Mouse (Mus musculus): ENCODE measurements around the gene Bptf.
"Not testable (repeated sequence)": the region's sequence is repeated elsewhere in the genome, so short reads cannot be mapped to it uniquely, and the experiment has no call there.

Bptf gene

DNA sequence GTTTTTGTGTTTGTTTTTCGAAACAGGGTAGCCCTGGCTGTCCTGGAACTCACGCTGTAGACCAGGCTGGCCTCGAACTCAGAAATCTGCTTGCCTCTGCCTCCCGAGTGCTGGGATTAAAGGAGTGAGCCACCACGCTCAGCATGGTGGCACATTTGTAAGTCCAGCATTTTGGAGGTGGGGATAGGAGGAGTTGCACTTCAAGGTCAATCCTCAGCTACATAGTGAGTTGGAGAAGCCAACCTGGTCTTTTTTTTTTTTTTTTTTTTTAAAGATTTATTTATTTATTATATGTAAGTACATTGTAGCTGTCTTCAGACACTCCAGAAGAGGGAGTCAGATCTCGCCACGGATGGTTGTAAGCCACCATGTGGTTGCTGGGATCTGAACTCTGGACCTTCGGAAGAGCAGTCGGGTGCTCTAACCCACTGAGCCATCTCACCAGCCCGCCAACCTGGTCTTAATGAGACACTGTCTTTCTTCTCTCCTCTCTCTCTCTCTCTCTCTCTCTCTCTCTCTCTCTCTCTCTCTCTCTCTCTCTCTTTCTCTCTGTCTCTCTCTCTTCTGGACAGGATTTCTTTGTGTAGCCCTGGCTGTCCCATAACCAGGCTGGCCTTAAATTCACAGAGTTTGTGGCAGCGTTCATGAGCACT is 116.3 kb downstream of the Bptf start:
- not testable (repeated sequence) for DNase-seq

DNA sequence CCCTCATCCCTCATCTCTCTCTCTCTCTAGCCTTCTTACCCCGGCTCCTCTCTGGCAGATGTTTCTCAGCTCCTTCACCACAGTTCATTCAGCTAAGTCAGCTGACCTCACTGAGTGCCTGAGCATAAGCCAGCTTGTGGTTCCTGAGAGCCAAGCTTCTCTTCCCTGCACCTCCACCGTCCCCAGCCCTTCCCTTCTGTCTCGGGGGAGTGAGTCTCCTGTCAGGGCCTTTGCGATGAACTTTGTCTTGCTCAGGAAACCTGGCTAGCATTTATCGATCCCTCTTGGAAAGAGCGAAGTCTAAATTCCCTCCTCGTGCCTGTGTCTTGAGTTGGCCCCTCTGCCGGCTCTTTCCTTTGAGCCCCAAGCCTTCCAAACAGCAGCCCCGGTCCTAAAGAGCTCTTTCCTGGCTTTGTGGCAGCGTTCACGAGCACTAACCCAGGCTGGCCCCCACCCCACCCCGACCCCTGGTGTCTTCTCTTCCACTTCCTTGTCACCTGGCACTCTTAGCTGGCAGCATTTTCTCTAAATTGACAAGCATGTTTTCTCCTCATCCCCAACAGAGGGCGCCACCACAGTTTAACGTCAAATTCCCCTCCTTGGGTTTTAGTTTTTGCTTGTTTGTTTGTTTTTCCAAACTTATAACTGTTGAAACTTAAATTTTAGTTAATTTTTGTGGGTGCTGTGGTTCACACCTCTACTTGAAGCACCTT is 117.2 kb downstream of the Bptf start:
- DNase-seq = peak; percentile 70 to 72

DNA sequence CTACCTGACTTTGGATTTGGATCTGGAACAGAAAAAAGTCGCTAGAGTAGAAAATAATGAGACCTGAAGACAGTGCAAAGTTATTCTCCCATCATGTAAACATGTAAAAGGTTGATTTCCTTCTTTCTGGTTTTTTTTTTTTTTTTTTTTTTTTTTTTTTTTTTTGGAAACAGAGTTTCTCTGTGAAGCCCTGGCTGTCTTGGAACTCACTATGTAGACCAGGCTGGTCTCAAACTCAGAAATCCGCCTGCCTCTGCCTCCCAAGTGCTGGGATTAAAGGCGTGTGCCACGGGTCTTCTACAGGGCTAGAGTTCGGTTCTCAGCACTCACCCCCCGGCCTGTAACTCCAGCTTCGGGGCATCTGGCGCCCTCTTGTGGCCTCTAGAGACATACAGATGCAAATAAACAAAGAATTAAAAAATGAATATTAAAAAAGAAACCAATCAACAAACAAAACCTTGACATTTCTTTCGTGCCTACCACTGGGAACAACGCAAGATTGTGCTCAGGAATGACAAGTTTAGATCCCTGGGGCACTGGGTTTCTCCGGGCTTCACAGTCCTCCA is 117.8 kb downstream of the Bptf start:
- DNase-seq = peak; percentile 34 to 45

DNA sequence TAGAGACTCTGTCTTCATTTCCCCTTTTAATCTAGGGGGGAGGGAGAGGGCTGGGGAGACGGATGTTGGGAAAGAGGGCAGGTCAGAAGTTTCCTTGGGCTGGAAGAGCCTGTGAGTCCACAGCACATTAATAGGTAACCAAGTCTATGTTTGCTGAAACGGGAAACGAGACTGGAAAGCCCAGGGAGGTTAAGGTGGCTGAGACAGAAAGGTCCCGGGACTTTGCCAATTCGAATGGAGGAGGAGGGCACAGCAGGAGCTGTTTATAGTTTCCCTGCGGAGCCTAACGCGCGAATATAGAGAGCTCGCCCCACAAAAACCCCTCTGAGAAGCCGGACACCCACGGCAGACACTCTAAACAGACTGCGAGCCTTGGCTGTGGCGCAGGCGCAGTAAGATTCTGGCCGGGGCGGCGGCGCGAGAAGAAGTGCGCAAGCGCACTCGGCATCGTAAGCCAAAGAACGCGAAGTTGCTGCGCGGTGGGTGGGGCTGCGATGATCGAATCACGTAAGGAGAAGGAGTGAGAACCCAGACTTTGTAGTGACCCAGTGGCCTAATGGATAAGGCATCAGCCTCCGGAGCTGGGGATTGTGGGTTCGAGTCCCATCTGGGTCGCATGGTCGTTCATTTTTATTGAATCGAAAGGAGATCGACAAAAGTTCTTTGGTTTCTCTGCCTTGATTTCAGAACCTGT is 119.5 kb downstream of the Bptf start:
- peak; percentile 98 to 99 for DNase-seq

DNA sequence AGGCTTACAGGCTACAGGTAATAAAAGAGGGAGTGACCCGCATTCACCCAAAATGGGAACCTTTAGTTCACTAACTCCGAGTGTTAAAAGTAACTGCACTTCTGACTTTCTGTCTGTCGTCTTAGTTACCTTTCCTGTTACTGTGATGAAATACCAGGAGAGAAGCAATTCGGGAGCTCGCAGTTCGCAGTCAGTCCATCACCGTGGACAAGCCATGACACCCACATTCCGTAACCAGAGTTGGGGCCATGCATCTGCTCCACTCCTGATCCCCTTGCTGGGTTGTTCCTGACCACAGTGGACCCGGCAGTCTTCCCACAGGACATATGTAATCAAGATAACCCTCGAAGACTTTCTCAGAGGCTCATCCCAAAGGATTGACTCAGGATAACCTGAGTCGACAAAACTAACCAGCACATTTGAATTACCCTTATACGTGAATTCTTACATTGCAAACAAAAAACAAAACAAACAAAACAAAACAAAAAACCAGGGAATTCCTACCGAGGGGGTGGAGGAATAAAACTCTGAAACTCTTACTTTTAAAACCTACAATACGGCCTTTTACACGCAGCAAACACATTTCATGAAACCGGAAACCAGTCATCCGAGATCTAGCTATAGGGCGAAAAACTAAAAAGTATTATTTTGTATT is 120.1 kb downstream of the Bptf start:
- peak in 1 of 2 experiments; percentile 20 for DNase-seq

DNA sequence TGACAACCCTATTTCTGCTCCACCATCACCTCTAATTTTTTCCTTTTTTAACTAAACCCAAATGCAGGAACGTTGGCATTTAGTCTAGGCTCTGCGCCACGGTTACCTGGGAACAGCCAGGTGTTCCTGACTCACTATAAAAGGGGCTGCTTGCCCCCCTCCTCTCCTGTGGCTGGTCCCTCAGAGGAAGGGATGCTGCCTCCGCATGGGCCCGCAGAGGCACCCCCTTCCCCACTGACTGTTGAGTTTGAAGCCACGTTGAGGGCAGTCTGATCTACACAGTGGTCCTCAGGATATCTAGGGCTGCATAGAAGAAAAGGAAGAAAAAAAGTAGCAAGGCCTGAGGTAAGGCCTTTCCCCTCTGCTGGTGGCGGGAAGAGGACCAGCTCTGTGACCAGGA is 120.8 kb downstream of the Bptf start:
- no peak for DNase-seq

DNA sequence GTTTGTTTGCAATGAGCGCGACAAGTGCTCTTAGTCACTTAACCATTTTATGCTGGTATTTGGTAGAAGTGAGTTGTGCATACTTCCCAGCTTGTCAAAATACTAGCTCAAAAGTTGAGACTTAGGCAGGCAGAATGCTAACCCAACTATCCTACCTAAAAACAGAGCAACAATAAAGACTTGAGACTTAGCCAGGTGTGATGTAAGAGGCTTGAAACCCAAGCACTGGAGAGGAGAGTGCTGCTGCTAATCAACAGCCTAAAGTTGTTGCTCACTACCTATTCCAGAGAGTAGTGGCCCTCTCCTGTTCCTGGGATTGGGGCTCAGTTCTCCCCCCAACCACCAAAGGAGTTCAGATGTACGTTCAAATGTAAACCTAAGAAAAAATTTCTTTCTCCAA is 121.5 kb downstream of the Bptf start:
- no peak for DNase-seq

DNA sequence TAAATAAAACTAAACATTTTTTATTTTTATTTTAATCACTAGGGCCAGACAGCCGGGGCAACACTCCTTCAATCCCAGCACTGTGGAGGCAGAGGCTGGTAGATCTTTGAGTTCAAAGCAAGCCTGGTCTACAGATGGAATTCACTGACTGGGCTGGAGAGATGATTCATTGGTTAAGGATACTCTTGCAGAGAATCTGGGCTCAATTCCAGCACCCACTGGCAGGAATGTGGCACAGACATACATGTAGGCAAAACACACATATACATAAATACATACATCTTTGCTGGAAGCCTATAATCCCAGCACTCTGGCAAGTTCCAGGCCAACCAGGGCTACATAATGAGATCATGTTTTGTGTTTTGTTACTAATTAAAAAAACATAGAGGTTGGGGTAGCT is 126.4 kb downstream of the Bptf start:
- DNase-seq = no peak

DNA sequence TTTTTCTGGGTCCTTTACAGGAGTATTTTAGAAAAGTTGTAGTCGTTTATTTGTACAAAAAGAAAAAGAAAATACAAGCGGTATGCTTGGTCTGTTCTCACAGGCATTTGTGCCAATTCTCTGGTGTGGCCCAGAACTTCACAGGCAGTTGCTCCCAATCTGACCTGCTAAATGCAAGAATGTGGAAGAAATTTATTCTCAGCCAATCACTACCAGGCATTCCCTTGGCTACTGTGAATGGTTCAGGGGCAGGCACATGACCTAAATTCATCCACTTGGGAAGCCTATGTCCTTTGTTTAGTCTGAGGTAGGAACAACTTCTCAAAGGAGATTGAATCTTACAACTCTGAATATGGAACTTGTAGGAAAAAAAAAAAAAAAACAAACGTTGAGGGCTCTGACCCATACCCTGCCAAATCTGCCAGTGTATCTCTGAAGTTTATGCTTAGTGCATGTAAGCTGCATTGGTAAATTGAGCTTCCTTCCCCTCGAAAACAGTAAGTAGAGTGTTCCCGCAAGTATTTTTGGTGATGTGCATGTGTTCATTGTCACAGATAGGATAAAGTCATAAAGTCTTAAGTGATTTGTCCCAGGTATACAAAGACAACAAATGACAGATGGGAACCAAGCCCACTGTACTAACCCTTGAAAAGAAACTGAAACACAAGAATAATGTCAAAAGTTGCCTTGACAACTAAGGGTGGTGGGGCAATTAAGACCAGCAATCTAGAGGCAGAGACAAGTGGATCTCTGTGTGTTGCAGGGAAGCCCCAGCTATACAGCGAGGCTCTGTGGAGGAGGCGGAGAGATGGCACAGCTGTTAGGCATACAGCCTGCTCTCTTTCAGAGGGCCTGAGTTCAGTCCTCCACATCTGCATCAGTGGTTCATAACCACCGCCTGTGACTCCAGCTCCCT is 129.9 kb downstream of the Bptf start:
- no peak for DNase-seq

DNA sequence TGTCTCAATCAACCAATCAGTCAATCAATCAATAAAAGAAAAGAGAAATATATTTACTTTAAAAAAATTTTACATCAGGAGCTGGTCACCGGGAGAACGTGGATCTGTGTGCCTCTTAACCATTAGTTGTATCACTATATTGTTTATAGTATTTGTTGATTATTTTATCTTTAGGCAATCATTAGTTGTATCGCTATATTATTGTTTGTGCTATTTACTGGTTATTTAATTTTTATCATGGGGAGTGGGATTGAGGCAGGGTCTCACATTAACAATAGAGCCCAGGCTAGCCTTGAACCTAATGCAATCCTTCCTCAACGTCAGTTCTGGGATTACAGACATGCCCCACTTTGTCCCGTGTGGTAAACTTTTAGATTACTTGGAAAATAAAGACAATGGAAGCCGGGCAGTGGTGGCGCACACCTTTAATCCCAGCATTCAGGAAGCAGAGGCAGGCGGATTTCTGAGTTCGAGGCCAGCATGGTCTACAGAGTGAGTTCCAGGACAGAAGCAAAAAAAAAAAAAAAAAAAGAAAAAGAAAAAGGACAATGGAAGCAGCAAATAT is 131.9 kb downstream of the Bptf start:
- no peak for DNase-seq

DNA sequence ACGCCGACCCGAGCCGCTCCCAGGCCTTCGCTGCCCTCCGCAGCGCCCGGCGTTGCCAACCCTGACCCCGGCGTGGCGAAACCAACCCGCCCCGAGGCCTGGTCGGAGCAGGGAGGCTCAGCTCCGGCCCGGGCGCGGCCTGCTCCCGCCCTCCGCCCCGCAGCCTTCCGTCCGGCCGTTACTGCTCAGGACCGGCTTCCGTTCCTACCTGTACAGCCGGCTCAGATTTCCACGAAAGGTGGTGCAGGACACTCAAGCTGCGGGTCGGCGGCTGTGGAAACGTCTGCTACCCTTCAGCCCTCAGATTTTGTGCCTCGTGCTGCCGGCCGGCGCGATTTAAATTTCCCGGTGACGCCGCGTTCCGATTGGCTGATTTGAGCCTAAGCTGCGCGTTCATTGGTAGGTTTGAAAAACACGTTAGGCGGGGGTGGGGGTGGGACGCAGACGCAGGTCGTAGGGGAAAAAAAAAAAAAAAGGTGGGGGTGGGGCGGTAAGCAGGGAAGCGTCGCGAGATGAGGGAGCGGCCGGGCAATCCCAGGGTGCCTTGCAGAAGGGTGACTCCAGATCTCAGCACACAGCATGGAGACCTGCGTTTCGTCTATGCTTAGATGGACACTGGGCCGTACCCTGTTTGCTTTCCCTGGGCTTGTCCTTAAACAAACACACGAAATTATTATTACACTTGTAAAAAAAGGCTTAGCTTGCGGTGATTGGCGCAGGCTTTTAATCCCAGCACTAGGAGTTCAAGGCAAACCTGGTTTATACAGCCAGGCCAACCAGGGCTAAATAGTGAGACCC is 132.6 kb downstream of the Bptf start, which contains the start of gene Kpna2:
Kpna2 (minus strand) TSS at position 391 of the 798 bp plus-strand sequence.
- peak; percentile 88 for DNase-seq

DNA sequence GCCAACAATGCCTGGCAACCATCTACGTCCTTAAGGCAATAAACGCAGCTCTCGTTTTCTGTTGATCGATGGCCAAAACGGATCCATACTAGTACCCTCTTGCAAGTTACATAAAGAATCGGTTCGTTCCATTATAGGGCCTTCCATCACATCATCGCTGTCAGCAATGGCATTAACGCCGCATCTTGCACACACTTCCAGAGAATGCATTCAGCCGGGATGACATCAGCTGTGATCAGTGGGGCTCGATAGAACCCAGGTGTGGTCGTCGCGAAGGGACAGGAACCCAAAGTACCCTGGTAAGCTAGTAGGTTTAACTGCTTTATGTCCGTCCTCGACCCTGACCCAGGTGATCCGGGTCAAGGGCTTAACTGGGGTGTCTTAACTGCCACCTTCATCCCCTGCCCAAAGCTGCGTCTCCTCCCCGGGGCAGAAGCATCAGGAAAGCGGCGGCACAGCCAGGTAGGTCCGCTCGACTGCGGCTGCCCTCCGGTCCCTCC is 133.2 kb downstream of the Bptf start:
- no peak for DNase-seq

DNA sequence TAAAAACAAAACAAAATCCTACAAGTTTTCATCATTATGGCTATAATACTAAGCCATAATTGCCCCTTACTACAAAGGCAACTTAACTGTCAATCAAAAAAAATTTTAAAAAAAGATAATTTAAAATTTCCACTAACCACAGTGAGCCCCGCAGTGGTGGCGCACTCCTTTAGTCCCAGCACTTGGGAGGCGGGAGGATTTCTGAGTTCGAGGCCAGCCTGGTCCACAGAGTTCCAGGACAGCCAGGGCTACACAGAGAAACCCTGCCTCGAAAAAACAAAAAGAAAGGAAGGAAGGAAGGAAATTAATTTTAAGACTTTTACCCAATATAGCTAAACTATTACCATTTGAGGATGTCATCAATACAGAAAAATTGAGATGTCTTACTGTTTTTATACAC is 134.0 kb downstream of the Bptf start:
- DNase-seq = no peak

DNA sequence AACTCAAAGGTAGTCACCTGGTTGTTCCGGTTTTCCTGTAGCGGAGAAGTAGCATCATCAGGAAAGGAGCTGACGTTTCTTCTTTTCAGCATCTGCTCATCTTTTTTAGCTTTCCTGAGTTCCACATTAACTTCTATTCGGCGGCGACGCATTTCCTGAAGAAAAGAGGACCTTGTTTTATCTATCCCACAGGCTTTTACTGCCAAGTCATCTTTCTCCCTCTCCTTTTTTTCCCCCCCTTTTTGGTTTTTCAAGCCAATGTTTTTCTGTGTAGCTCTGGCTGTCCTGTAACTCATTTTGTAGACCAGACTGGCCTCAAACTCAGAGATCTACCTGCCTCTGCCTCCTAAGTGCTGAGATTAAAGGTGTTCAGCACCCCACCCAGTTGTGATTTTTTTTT is 135.4 kb downstream of the Bptf start:
- DNase-seq = not testable (repeated sequence)

DNA sequence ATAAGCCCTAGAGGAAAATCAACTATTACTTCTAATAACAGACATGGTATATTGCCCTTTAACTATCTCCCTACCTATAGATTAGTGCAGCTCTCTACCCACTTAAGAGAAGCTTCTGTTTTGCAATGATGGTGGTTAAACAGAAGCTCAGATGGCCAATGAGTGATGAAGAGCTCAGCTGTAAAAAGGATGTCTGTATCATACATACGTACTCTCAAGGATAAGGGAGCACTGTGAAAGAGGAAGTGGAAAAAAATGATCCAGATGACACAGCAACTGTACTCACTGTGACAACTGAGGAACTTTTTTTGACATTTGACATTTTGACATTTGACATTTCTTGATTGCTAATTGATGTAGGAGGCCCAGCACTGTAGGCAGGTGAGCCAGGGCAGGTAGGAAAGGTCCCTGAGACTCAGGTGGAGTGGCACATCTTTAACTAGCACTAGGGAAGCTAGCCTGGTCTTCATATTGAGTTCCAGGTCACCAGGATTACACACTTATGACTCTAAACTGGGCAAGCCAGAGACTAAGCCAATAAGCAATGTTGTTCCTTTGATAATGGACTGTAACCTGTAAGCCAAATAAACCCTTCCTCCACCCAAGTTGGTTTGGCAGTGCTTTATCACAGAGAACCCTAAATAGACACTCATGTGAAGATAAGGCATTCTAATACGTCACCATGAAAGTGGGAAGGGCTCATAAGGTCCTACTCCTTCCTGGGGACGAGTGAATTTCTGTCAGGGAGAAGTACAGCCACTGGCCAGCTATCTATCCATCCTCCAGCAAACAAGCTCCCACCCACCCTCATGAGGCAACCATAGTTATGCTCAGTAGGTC is 137.5 kb downstream of the Bptf start:
- no peak for DNase-seq

DNA sequence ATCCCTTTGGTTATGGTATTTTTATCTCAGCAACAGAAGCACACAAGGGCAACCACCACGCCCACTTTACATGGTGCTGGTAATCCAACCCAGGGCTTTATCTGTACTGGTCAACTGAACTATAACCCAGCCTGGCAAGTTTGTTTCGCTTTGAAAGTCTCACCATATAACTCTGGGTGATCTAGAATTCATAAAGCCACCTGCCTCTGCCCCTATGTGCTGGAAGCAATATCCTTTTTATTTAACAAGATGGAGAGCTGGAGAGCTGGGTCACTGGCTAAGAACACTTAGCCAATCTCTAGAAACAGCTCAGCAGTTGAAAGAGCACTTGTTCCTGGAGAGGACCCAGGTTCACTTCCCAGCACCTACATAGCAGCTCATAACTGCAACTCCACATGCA is 144.5 kb downstream of the Bptf start:
- no peak for DNase-seq

DNA sequence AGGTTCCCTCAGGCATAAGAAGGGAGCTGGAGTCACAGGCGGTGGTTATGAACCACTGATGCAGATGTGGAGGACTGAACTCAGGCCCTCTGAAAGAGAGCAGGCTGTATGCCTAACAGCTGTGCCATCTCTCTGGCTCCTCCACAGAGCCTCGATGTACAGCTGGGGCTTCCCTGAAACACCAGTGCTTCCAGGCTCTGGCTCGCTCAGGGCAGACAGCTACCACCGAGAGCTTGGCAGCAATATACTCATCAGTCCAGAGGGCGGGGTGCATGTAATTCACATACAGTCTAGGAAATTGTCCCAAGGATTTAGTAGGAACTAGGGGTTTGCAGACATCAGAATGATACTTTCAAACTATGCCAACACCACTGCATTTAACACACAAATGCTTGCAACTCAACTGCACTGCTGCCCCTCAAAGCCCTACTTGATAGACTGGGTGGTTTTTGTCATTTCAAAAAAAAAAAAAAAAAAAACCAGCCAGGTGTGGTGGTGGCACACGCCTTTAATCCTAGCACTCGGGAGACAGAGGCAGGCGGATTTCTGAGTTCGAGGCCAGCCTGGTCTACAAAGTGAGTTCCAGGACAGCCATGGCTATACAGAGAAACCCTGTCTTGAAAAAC is 145.8 kb downstream of the Bptf start:
- not testable (repeated sequence) for DNase-seq

All from B cell, adult 2 months (primary cell).